Mouse (Mus musculus) cortical plate, adult 2 months (tissue): ENCODE results near the gene Vps13c.

Experiments
- CTCF ChIP-seq: fragments of 200-500 bp; IDR thresholded peaks from 2 replicates; pipeline ENCODE4 v1.5.1; 2011; ENCODE audit warnings: mild to moderate bottlenecking, control low read depth, low read length; ENCODE audit not compliant: insufficient read depth; ENCODE audit errors: extremely low read depth
- POLR2A ChIP-seq: fragments of 200-500 bp; IDR thresholded peaks from 2 replicates; pipeline ENCODE4 v1.6.1; 2011; ENCODE audit warnings: mild to moderate bottlenecking, low read length, control low read depth; ENCODE audit not compliant: insufficient read depth; ENCODE audit errors: extremely low read depth

- TF ChIP-seq CTCF (no peak), POLR2A (no peak)
Measured at GRCm38 (mm10) chr9:67937286-67937685, 97.1 kb downstream of the Vps13c start.
